Mouse (Mus musculus): ENCODE data around the gene Zfp536.

- TF ChIP-seq EP300 (IDR thresholded peaks at IDR 0.05; ENCODE audit: insufficient read depth, low read depth, low read length) = no peak
- TF ChIP-seq POLR2A (IDR thresholded peaks at IDR 0.05; ENCODE audit: insufficient read depth, low read length) = no peak
- peak; percentile 33 for TF ChIP-seq CTCF (IDR thresholded peaks at IDR 0.05; ENCODE audit: low read depth, low read length)
Observed at GRCm38 (mm10) chr7:37770400-37771050, 2.9 kb downstream of the Zfp536 start.
